Mouse (Mus musculus): Measurements from ENCODE around the gene Hnrnpdl. TPM values are rescaled to one million over a fixed set of nuclear protein-coding genes. Genes with fewer than 3 reads are reported as not detected.

Gene Hnrnpdl
- polyA plus RNA-seq (2015; fragmentation: Nextera tagmentation; extraction: Ambion mirVana), result 37.8 and 40.5 TPM in 2 replicates

GRCm38 (mm10) chr5:100039602-100040142 lies at the start of gene Hnrnpdl, which contains the start of gene Enoph1:
Gene Hnrnpdl, minus strand, starts transcription at chr5:100039664.
Gene Enoph1, plus strand, starts transcription at chr5:100039985.
- Histone ChIP-seq H3K27me3 (ENCODE audit: control insufficient read depth, insufficient read depth, low read depth, low read length) (no peaks in the 10 kb centered on the region), H3K36me3 (ENCODE audit: control insufficient read depth, insufficient read depth) (peaks cover 17% of the 10 kb centered on the region), H3K4me3 (ENCODE audit: low read depth, low read length) (peak within 1 kb of the TSS; percentile 93), H3K9ac (ENCODE audit: low read depth, low read length) (peak within 1 kb of the TSS; percentile 89), H3K4me2 (ENCODE audit: low read depth, low read length) (peak within 1 kb of the TSS; percentile 98), H3K4me1 (ENCODE audit: control insufficient read depth, low read depth, low read length) (peaks cover 38% of the 10 kb centered on the region), H3K27ac (ENCODE audit: low read length) (peak within 1 kb of the TSS; percentile 87), H3K9me3 (replicated peaks; ENCODE audit: control insufficient read depth, low read length) (no peaks in the 10 kb centered on the region)
- peak; percentile 77 for ATAC-seq (ENCODE audit: low read depth)
- under 1% methylated on average over 57 of the region's 57 CpGs for WGBS (ENCODE audit: insufficient replicate concordance)

GRCm38 (mm10) chr5:100085097-100085496 lies 45.6 kb upstream of the Hnrnpdl start:
- Histone ChIP-seq H3K27me3 (ENCODE audit: control insufficient read depth, insufficient read depth, low read depth, low read length) (no peaks in the 10 kb centered on the region), H3K4me2 (ENCODE audit: low read depth, low read length) (no peak overlapping the region), H3K36me3 (ENCODE audit: control insufficient read depth, insufficient read depth) (no peaks in the 10 kb centered on the region), H3K4me3 (ENCODE audit: low read depth, low read length) (no peak overlapping the region), H3K9ac (ENCODE audit: low read depth, low read length) (no peak overlapping the region), H3K9me3 (replicated peaks; ENCODE audit: control insufficient read depth, low read length) (no peaks in the 10 kb centered on the region), H3K4me1 (ENCODE audit: control insufficient read depth, low read depth, low read length) (no peaks in the 10 kb centered on the region), H3K27ac (ENCODE audit: low read length) (no peak overlapping the region)
- no peak for ATAC-seq (ENCODE audit: low read depth)
- 65% methylated on average over 8 of the region's 8 CpGs for WGBS (ENCODE audit: insufficient replicate concordance)

- H3K4me2 ChIP-seq (ENCODE audit: low read depth, low read length), result no peak overlapping the region
- no peak overlapping the region for H3K9ac ChIP-seq (ENCODE audit: low read depth, low read length)
- no peaks in the 10 kb centered on the region for H3K4me1 ChIP-seq (ENCODE audit: control insufficient read depth, low read depth, low read length)
- 68% methylated on average over 12 of the region's 12 CpGs for WGBS (ENCODE audit: insufficient replicate concordance)
- H3K27ac ChIP-seq (ENCODE audit: low read length), result no peak overlapping the region
- no peaks in the 10 kb centered on the region for H3K36me3 ChIP-seq (ENCODE audit: control insufficient read depth, insufficient read depth)
- no peaks in the 10 kb centered on the region for H3K27me3 ChIP-seq (ENCODE audit: control insufficient read depth, insufficient read depth, low read depth, low read length)
- ATAC-seq (ENCODE audit: low read depth), result no peak
- no peaks in the 10 kb centered on the region for H3K9me3 ChIP-seq (replicated peaks; ENCODE audit: control insufficient read depth, low read length)
- no peak overlapping the region for H3K4me3 ChIP-seq (ENCODE audit: low read depth, low read length)
These were observed 44.6 kb upstream of the Hnrnpdl start for GRCm38 (mm10) chr5:100083953-100084562.

- WGBS (ENCODE audit: insufficient replicate concordance), result 27% methylated on average over 4 of the region's 4 CpGs
- no peaks in the 10 kb centered on the region for H3K36me3 ChIP-seq (ENCODE audit: control insufficient read depth, insufficient read depth)
- no peaks in the 10 kb centered on the region for H3K4me1 ChIP-seq (ENCODE audit: control insufficient read depth, low read depth, low read length)
- no peak overlapping the region for H3K27ac ChIP-seq (ENCODE audit: low read length)
- H3K9ac ChIP-seq (ENCODE audit: low read depth, low read length), result no peak overlapping the region
- no peaks in the 10 kb centered on the region for H3K9me3 ChIP-seq (replicated peaks; ENCODE audit: control insufficient read depth, low read length)
- no peak overlapping the region for H3K4me2 ChIP-seq (ENCODE audit: low read depth, low read length)
- no peak for ATAC-seq (ENCODE audit: low read depth)
- no peak overlapping the region for H3K4me3 ChIP-seq (ENCODE audit: low read depth, low read length)
- no peaks in the 10 kb centered on the region for H3K27me3 ChIP-seq (ENCODE audit: control insufficient read depth, insufficient read depth, low read depth, low read length)
These were observed 42.5 kb upstream of the Hnrnpdl start for GRCm38 (mm10) chr5:100082006-100082405.

- 59% methylated on average over 8 of the region's 8 CpGs for WGBS (ENCODE audit: insufficient replicate concordance)
- Histone ChIP-seq H3K9me3 (replicated peaks; ENCODE audit: control insufficient read depth, low read length) (no peaks in the 10 kb centered on the region), H3K27ac (ENCODE audit: low read length) (no peak overlapping the region), H3K9ac (ENCODE audit: low read depth, low read length) (no peak overlapping the region), H3K36me3 (ENCODE audit: control insufficient read depth, insufficient read depth) (no peaks in the 10 kb centered on the region), H3K4me1 (ENCODE audit: control insufficient read depth, low read depth, low read length) (no peaks in the 10 kb centered on the region), H3K4me3 (ENCODE audit: low read depth, low read length) (no peak overlapping the region), H3K27me3 (ENCODE audit: control insufficient read depth, insufficient read depth, low read depth, low read length) (no peaks in the 10 kb centered on the region), H3K4me2 (ENCODE audit: low read depth, low read length) (no peak overlapping the region)
- ATAC-seq (ENCODE audit: low read depth), result no peak
These were observed 40.4 kb upstream of the Hnrnpdl start for GRCm38 (mm10) chr5:100079931-100080275.

- H3K27ac ChIP-seq (ENCODE audit: low read length), result no peak overlapping the region
- no peaks in the 10 kb centered on the region for H3K36me3 ChIP-seq (ENCODE audit: control insufficient read depth, insufficient read depth)
- 28% methylated on average over 36 of the region's 36 CpGs for WGBS (ENCODE audit: insufficient replicate concordance)
- H3K27me3 ChIP-seq (ENCODE audit: control insufficient read depth, insufficient read depth, low read depth, low read length), result no peaks in the 10 kb centered on the region
- peak overlapping the region; percentile 51 for H3K4me2 ChIP-seq (ENCODE audit: low read depth, low read length)
- H3K4me1 ChIP-seq (ENCODE audit: control insufficient read depth, low read depth, low read length), result no peaks in the 10 kb centered on the region
- no peak overlapping the region for H3K9ac ChIP-seq (ENCODE audit: low read depth, low read length)
- H3K4me3 ChIP-seq (ENCODE audit: low read depth, low read length), result peak overlapping the region; percentile 26; the same call in 1 of the 2 replicates
- no peak for ATAC-seq (ENCODE audit: low read depth)
- no peaks in the 10 kb centered on the region for H3K9me3 ChIP-seq (replicated peaks; ENCODE audit: control insufficient read depth, low read length)
These were observed 39.8 kb upstream of the Hnrnpdl start for GRCm38 (mm10) chr5:100079040-100079930.

- Histone ChIP-seq H3K4me3 (ENCODE audit: low read depth, low read length) (no peak overlapping the region), H3K27me3 (ENCODE audit: control insufficient read depth, insufficient read depth, low read depth, low read length) (no peaks in the 10 kb centered on the region), H3K9ac (ENCODE audit: low read depth, low read length) (no peak overlapping the region), H3K4me1 (ENCODE audit: control insufficient read depth, low read depth, low read length) (no peaks in the 10 kb centered on the region), H3K9me3 (replicated peaks; ENCODE audit: control insufficient read depth, low read length) (no peaks in the 10 kb centered on the region), H3K4me2 (ENCODE audit: low read depth, low read length) (no peak overlapping the region), H3K36me3 (ENCODE audit: control insufficient read depth, insufficient read depth) (no peaks in the 10 kb centered on the region), H3K27ac (ENCODE audit: low read length) (no peak overlapping the region)
- WGBS (ENCODE audit: insufficient replicate concordance), result 47% methylated on average over 4 of the region's 4 CpGs
- no peak for ATAC-seq (ENCODE audit: low read depth)
These were observed 35.1 kb upstream of the Hnrnpdl start for GRCm38 (mm10) chr5:100074571-100074970.

GRCm38 (mm10) chr5:100072557-100072956 lies 33.1 kb upstream of the Hnrnpdl start:
- H3K9me3 ChIP-seq (replicated peaks; ENCODE audit: control insufficient read depth, low read length), result no peaks in the 10 kb centered on the region
- 80% methylated on average over 9 of the region's 9 CpGs for WGBS (ENCODE audit: insufficient replicate concordance)
- ATAC-seq (ENCODE audit: low read depth), result no peak

GRCm38 (mm10) chr5:100071541-100071940 lies 32.1 kb upstream of the Hnrnpdl start:
- ATAC-seq (ENCODE audit: low read depth), result no peak
- H3K4me2 ChIP-seq (ENCODE audit: low read depth, low read length), result no peak overlapping the region
- H3K27ac ChIP-seq (ENCODE audit: low read length), result no peak overlapping the region
- H3K4me3 ChIP-seq (ENCODE audit: low read depth, low read length), result no peak overlapping the region
- no peaks in the 10 kb centered on the region for H3K27me3 ChIP-seq (ENCODE audit: control insufficient read depth, insufficient read depth, low read depth, low read length)
- no peaks in the 10 kb centered on the region for H3K4me1 ChIP-seq (ENCODE audit: control insufficient read depth, low read depth, low read length)
- WGBS (ENCODE audit: insufficient replicate concordance), result 80% methylated on average over 5 of the region's 5 CpGs
- no peaks in the 10 kb centered on the region for H3K9me3 ChIP-seq (replicated peaks; ENCODE audit: control insufficient read depth, low read length)
- no peak overlapping the region for H3K9ac ChIP-seq (ENCODE audit: low read depth, low read length)
- H3K36me3 ChIP-seq (ENCODE audit: control insufficient read depth, insufficient read depth), result no peaks in the 10 kb centered on the region; the same call in 1 of the 2 replicates

More at GRCm38 (mm10) chr5:100072557-100072956, 33.1 kb upstream of the Hnrnpdl start:
- H3K36me3 ChIP-seq (ENCODE audit: control insufficient read depth, insufficient read depth), result no peaks in the 10 kb centered on the region; the same call in 1 of the 2 replicates
- H3K9ac ChIP-seq (ENCODE audit: low read depth, low read length), result no peak overlapping the region
- H3K27ac ChIP-seq (ENCODE audit: low read length), result no peak overlapping the region
- no peak overlapping the region for H3K4me2 ChIP-seq (ENCODE audit: low read depth, low read length)
- H3K4me1 ChIP-seq (ENCODE audit: control insufficient read depth, low read depth, low read length), result no peaks in the 10 kb centered on the region
- no peaks in the 10 kb centered on the region for H3K27me3 ChIP-seq (ENCODE audit: control insufficient read depth, insufficient read depth, low read depth, low read length)
- H3K4me3 ChIP-seq (ENCODE audit: low read depth, low read length), result no peak overlapping the region
